Mouse (Mus musculus): ENCODE measurements around the gene Lmo1. TPM values are rescaled to one million over a fixed set of nuclear protein-coding genes. Genes with fewer than 3 reads are reported as not detected.

The Lmo1 gene
- 0.35 TPM for polyA plus RNA-seq (2015; fragmentation: Illumina TruSeq; extraction: RNeasy Lipid Tissue Mini Kit (QIAGEN cat#74804); ENCODE audit: insufficient read depth, low replicate concordance)

DNA sequence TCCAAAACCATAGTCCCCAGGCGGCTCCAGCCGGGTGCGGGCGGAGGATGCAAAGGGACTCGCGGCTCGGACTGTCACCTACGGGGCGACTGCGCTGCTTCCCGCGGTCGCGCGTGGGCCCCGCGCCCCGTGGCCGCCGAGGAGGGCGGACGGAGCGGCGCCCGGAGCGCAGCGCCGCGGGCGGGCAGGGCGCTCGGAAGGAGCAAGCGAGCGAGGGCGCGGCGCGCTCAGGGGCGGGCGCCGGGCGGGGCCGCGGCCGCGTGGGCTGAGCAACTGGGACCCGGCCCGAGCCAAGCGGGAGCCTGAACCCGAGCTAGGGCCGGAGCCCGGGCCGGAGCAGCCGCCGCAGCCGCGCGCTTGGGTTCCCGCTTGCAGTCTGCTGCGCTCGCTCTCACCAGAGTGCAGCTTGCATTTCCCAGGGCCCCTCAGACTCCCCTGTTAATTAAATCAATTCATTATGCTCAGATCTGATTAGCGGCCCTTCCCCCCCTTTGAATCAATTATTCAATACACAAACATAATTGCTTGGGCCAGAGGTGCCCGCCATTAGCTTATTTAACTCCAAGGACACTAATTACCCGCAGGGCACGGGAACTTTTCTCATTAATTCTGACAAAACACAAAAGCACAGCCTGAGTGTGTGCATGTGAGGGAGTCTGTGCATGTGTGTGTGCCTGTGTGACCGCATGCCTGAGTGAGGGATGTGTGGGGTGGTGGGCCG lies at the start of gene Lmo1:
Gene Lmo1, minus strand, starts transcription at position 259 of the 721 bp plus-strand sequence.

Other genes starting within 250 kb of the Lmo1 start
- gene Nlrp10, start 245.0 kb downstream of the Lmo1 start, polyA plus RNA-seq (2015; fragmentation: Illumina TruSeq; extraction: RNeasy Lipid Tissue Mini Kit (QIAGEN cat#74804); ENCODE audit: insufficient read depth, low replicate concordance), result 2.7 TPM
- gene Eif3f, start 240.8 kb downstream of the Lmo1 start, polyA plus RNA-seq (2015; fragmentation: Illumina TruSeq; extraction: RNeasy Lipid Tissue Mini Kit (QIAGEN cat#74804); ENCODE audit: insufficient read depth, low replicate concordance), result 187 TPM
- 0.46 TPM for gene Tub, start 224.9 kb downstream of the Lmo1 start, polyA plus RNA-seq (2015; fragmentation: Illumina TruSeq; extraction: RNeasy Lipid Tissue Mini Kit (QIAGEN cat#74804); ENCODE audit: insufficient read depth, low replicate concordance)
- 0.76 TPM for gene Ric3, start 91.9 kb downstream of the Lmo1 start, polyA plus RNA-seq (2015; fragmentation: Illumina TruSeq; extraction: RNeasy Lipid Tissue Mini Kit (QIAGEN cat#74804); ENCODE audit: insufficient read depth, low replicate concordance)

Data from spleen, adult 10 weeks (tissue).